Mouse (Mus musculus): ENCODE measurements around the gene Hectd4.
A peak's percentile ranks its signal among the peaks of the same experiment; 100 is the strongest.
"Not testable (repeated sequence)": the region's sequence is repeated elsewhere in the genome, so short reads cannot be mapped to it uniquely, and the experiment has no call there.

Gene Hectd4

GRCm38 (mm10) chr5:121219980-121220731 lies at the start of gene Hectd4:
TSS of gene Hectd4 (plus strand) at chr5:121220219.
- peak; percentile 92 for DNase-seq (ENCODE audit: low spot score)

GRCm38 (mm10) chr5:121172835-121173234 lies 47.2 kb upstream of the Hectd4 start:
- no peak for DNase-seq (ENCODE audit: low spot score)

GRCm38 (mm10) chr5:121179077-121179857 lies 40.8 kb upstream of the Hectd4 start:
- DNase-seq (ENCODE audit: low spot score): no peak

- DNase-seq (ENCODE audit: low spot score): no peak
These were observed 36.8 kb upstream of the Hectd4 start for GRCm38 (mm10) chr5:121183269-121183668.

GRCm38 (mm10) chr5:121184375-121184774 lies 35.6 kb upstream of the Hectd4 start:
- DNase-seq (ENCODE audit: low spot score): no peak

GRCm38 (mm10) chr5:121184945-121185551 lies 35.0 kb upstream of the Hectd4 start:
- no peak for DNase-seq (ENCODE audit: low spot score)

- DNase-seq (ENCODE audit: low spot score): no peak
These were observed 32.4 kb upstream of the Hectd4 start for GRCm38 (mm10) chr5:121187580-121188001.

- no peak for DNase-seq (ENCODE audit: low spot score)
These were observed 31.8 kb upstream of the Hectd4 start for GRCm38 (mm10) chr5:121188265-121188664.

GRCm38 (mm10) chr5:121189182-121189581 lies 30.8 kb upstream of the Hectd4 start:
- no peak for DNase-seq (ENCODE audit: low spot score)

- DNase-seq (ENCODE audit: low spot score): no peak
These were observed 29.7 kb upstream of the Hectd4 start for GRCm38 (mm10) chr5:121190210-121190835.

- DNase-seq (ENCODE audit: low spot score): no peak
These were observed 29.0 kb upstream of the Hectd4 start, which contains the start of gene Ptpn11 for GRCm38 (mm10) chr5:121190836-121191583. TSS of gene Ptpn11 (minus strand) at chr5:121191397.

- DNase-seq (ENCODE audit: low spot score): no peak
These were observed 28.5 kb upstream of the Hectd4 start for GRCm38 (mm10) chr5:121191584-121191906.

GRCm38 (mm10) chr5:121194173-121194572 lies 25.8 kb upstream of the Hectd4 start:
- no peak for DNase-seq (ENCODE audit: low spot score)

- DNase-seq (ENCODE audit: low spot score): no peak
These were observed 23.3 kb upstream of the Hectd4 start for GRCm38 (mm10) chr5:121196764-121197163.

- no peak for DNase-seq (ENCODE audit: low spot score)
These were observed 22.7 kb upstream of the Hectd4 start for GRCm38 (mm10) chr5:121197337-121197736.

- DNase-seq (ENCODE audit: low spot score): no peak
These were observed 21.6 kb upstream of the Hectd4 start for GRCm38 (mm10) chr5:121198376-121198775.

GRCm38 (mm10) chr5:121201739-121202138 lies 18.3 kb upstream of the Hectd4 start:
- DNase-seq (ENCODE audit: low spot score): no peak

GRCm38 (mm10) chr5:121202467-121202866 lies 17.6 kb upstream of the Hectd4 start:
- DNase-seq (ENCODE audit: low spot score): no peak

GRCm38 (mm10) chr5:121204132-121205089 lies 15.6 kb upstream of the Hectd4 start, which contains the start of gene Rpl6:
TSS of gene Rpl6 (plus strand) at chr5:121204481.
- DNase-seq (ENCODE audit: low spot score): peak; percentile 80

- not testable (repeated sequence) for DNase-seq (ENCODE audit: low spot score)
These were observed 14.4 kb upstream of the Hectd4 start for GRCm38 (mm10) chr5:121205537-121206130.

Measured in left cerebral cortex, adult 11 months (tissue).